Mouse (Mus musculus) embryonic fibroblast, embryonic 13.5 days (primary cell): ENCODE measurements around the gene Zfpl1.

Experiments
- CTCF ChIP-seq: IDR thresholded peaks from 2 replicates; pipeline ENCODE4 v1.5.1; 2011; ENCODE audit warnings: mild to moderate bottlenecking, control low read depth, low read length, moderate library complexity, borderline replicate concordance; ENCODE audit not compliant: insufficient read depth
- POLR2A ChIP-seq: IDR thresholded peaks from 2 replicates; pipeline ENCODE4 v1.6.1; 2011; ENCODE audit warnings: low read depth, mild to moderate bottlenecking, control low read depth, low read length, moderate library complexity

- TF ChIP-seq POLR2A = peak; percentile 74
- no peak for TF ChIP-seq CTCF
Measured at GRCm38 (mm10) chr19:6046294-6047153, 38.2 kb downstream of the Zfpl1 start, which contains the start of gene Syvn1.
